Mouse (Mus musculus): Measurements from ENCODE around the gene Rcor2. TPM values are rescaled to one million over a fixed set of nuclear protein-coding genes. Genes with fewer than 3 reads are reported as not detected.

The Rcor2 gene
- polyA plus RNA-seq, 1 experiment: 8.7 TPM

DNA sequence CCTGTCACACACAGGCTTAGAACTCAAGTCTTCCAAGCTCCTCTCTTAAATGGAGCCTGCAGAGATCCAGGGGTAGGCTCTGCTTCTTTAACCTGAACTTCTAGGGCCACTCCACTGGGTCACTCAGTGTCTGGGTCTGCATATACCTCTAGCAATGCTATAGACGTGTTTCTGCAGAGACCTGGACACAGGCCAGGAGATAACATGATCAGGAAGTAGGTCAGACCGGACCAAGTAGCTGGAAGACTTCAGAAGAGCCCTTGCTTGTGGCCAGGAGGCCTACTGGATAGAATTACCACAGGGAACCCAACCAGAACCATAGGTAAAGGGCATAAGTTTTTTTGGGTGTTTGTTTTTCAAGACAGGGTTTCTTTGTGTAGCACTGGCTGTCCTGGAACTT, 22.6 kb downstream of the Rcor2 start:
- Histone ChIP-seq H3K4me1 (ENCODE audit: control insufficient read depth, insufficient read depth, low read length) (peaks cover 5% of the 10 kb centered on the region), H3K4me3 (replicated peaks; ENCODE audit: insufficient read depth, low read depth, low read length) (no peak overlapping the region), H3K27me3 (ENCODE audit: control insufficient read depth, insufficient read depth, low read length) (no peaks in the 10 kb centered on the region), H3K27ac (ENCODE audit: insufficient read depth, low read length) (no peak overlapping the region)
- WGBS: 11% methylated on average over 2 of the region's 2 CpGs
- TF ChIP-seq CTCF (IDR thresholded peaks at IDR 0.05; ENCODE audit: borderline replicate concordance, insufficient read depth, low read depth, low read length): no peak
- TF ChIP-seq POLR2A (IDR thresholded peaks at IDR 0.05; ENCODE audit: borderline replicate concordance, insufficient read depth, low read length): no peak
- DNase-seq: no peak

- TF ChIP-seq CTCF (IDR thresholded peaks at IDR 0.05; ENCODE audit: borderline replicate concordance, insufficient read depth, low read depth, low read length) (no peak), POLR2A (IDR thresholded peaks at IDR 0.05; ENCODE audit: borderline replicate concordance, insufficient read depth, low read length) (no peak)
- WGBS: 82% methylated on average over 7 of the region's 7 CpGs
- Histone ChIP-seq H3K27ac (ENCODE audit: insufficient read depth, low read length) (no peak overlapping the region), H3K27me3 (ENCODE audit: control insufficient read depth, insufficient read depth, low read length) (no peaks in the 10 kb centered on the region), H3K4me1 (ENCODE audit: control insufficient read depth, insufficient read depth, low read length) (peaks cover 5% of the 10 kb centered on the region), H3K4me3 (replicated peaks; ENCODE audit: insufficient read depth, low read depth, low read length) (no peak overlapping the region)
- no peak for DNase-seq
These were observed 25.0 kb downstream of the Rcor2 start for GRCm38 (mm10) chr19:7291958-7292709.

GRCm38 (mm10) chr19:7294098-7294876, 27.2 kb downstream of the Rcor2 start:
- H3K4me1 ChIP-seq (ENCODE audit: control insufficient read depth, insufficient read depth, low read length): peaks cover 9% of the 10 kb centered on the region
- WGBS: 74% methylated on average over 8 of the region's 8 CpGs
- no peak for DNase-seq
- no peaks in the 10 kb centered on the region for H3K27me3 ChIP-seq (ENCODE audit: control insufficient read depth, insufficient read depth, low read length)
- H3K4me3 ChIP-seq (replicated peaks; ENCODE audit: insufficient read depth, low read depth, low read length): no peak overlapping the region
- TF ChIP-seq CTCF (IDR thresholded peaks at IDR 0.05; ENCODE audit: borderline replicate concordance, insufficient read depth, low read depth, low read length): no peak
- TF ChIP-seq POLR2A (IDR thresholded peaks at IDR 0.05; ENCODE audit: borderline replicate concordance, insufficient read depth, low read length): no peak
- no peak overlapping the region for H3K27ac ChIP-seq (ENCODE audit: insufficient read depth, low read length)

DNA sequence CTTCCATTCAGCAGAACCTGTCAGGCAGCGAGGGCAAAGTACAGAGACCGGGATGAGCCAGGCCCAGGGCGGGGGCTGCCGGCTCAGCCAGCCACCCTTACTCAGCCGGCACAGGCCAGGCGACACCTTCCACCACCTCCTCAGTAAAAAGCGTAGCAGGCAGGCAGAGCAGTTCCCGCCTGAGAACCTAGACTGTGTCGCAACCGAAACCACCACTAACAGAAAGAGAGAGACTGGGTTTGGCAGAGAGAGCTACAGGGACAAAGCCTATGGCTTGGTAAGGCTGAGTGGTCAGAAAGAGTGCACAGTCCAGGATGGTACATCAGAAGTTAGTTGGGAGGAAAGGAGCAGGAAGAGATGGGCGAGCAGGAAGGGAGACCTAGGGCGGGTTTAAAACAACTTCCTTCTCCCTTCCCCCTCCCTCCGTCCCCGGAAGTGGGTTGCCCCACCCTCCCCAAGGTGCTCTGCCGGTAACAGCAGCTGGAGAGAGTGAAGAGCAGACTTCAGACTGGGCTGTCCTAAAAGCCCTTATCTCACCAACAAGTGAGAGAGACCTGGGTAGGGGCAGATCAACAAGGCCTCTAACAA, 28.0 kb downstream of the Rcor2 start:
- WGBS: 84% methylated on average over 15 of the region's 15 CpGs
- no peak overlapping the region for H3K27ac ChIP-seq (ENCODE audit: insufficient read depth, low read length)
- TF ChIP-seq POLR2A (IDR thresholded peaks at IDR 0.05; ENCODE audit: borderline replicate concordance, insufficient read depth, low read length) (no peak), CTCF (IDR thresholded peaks at IDR 0.05; ENCODE audit: borderline replicate concordance, insufficient read depth, low read depth, low read length) (no peak)
- DNase-seq: no peak
- no peaks in the 10 kb centered on the region for H3K27me3 ChIP-seq (ENCODE audit: control insufficient read depth, insufficient read depth, low read length)
- H3K4me3 ChIP-seq (replicated peaks; ENCODE audit: insufficient read depth, low read depth, low read length): no peak overlapping the region
- peaks cover 9% of the 10 kb centered on the region for H3K4me1 ChIP-seq (ENCODE audit: control insufficient read depth, insufficient read depth, low read length)

DNA sequence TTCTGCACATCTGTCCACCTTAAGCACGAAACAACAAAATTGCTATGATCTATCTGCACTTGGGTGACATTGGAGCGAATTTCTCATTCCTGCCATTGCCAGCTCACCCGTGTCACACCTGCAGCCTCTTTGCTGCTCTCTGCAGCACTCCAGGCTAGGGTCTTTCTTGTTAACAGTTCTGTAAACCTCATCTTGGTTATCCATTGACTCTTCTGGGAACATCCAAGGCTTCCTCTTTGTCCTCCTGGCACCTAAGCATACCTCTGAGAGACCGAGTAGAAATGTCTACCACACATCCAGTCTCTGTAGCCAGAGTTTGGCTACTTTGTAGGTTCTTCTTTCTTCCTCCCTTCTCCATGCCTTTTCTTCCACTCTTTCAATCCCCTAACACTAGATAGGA, 28.8 kb downstream of the Rcor2 start:
- H3K27ac ChIP-seq (ENCODE audit: insufficient read depth, low read length): no peak overlapping the region
- H3K4me1 ChIP-seq (ENCODE audit: control insufficient read depth, insufficient read depth, low read length): peaks cover 4% of the 10 kb centered on the region
- no peak for TF ChIP-seq POLR2A (IDR thresholded peaks at IDR 0.05; ENCODE audit: borderline replicate concordance, insufficient read depth, low read length)
- no peak for TF ChIP-seq CTCF (IDR thresholded peaks at IDR 0.05; ENCODE audit: borderline replicate concordance, insufficient read depth, low read depth, low read length)
- H3K27me3 ChIP-seq (ENCODE audit: control insufficient read depth, insufficient read depth, low read length): no peaks in the 10 kb centered on the region
- DNase-seq: no peak
- WGBS: 88% methylated on average over 4 of the region's 4 CpGs
- H3K4me3 ChIP-seq (replicated peaks; ENCODE audit: insufficient read depth, low read depth, low read length): no peak overlapping the region

DNA sequence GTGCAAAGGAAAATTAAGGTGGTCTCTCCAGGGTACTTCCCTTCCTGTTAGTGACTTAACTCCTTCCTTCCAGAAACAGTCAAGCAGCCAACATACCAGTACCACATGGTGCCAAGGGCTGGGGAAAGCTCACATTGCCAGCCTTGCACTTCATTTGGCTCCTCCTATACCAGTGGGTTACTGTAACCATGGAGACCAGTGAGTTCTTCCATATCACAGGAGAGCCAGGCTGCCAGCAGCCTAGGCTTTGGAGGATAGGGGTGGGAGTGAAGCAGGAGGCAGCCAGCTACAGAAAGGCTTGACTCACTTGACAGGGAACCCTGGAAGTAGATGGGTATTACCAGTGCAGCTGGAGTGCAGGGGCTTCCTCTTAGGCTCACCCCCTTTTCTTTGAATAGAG, 31.9 kb downstream of the Rcor2 start:
- DNase-seq: no peak
- Histone ChIP-seq H3K4me1 (ENCODE audit: control insufficient read depth, insufficient read depth, low read length) (peaks cover 21% of the 10 kb centered on the region), H3K4me3 (replicated peaks; ENCODE audit: insufficient read depth, low read depth, low read length) (no peak overlapping the region), H3K27ac (ENCODE audit: insufficient read depth, low read length) (no peak overlapping the region), H3K27me3 (ENCODE audit: control insufficient read depth, insufficient read depth, low read length) (no peaks in the 10 kb centered on the region)
- TF ChIP-seq CTCF (IDR thresholded peaks at IDR 0.05; ENCODE audit: borderline replicate concordance, insufficient read depth, low read depth, low read length): no peak
- no peak for TF ChIP-seq POLR2A (IDR thresholded peaks at IDR 0.05; ENCODE audit: borderline replicate concordance, insufficient read depth, low read length)

DNA sequence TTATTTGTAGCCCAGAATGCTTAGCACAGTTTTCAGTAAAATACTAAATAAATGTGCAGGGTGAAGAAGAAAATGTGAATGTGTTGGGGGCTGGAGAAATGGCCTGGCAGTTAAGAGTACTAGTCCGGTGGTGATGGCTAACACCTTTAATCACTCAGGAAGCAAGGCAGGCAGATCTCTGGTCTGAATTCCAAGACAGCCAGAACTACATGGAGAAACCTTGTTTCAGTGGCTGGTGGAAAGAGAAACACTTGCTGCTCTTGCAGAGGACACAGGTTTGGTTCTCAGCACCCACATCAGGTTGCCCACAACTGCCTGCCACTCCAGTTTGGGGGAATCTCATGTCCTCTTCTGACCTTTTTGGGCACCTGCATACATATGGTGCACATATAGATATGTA, 33.0 kb downstream of the Rcor2 start:
- no peak for DNase-seq
- 88% methylated on average over 1 of the region's 1 CpGs for WGBS
- H3K4me1 ChIP-seq (ENCODE audit: control insufficient read depth, insufficient read depth, low read length): peaks cover 21% of the 10 kb centered on the region
- TF ChIP-seq CTCF (IDR thresholded peaks at IDR 0.05; ENCODE audit: borderline replicate concordance, insufficient read depth, low read depth, low read length) (no peak), POLR2A (IDR thresholded peaks at IDR 0.05; ENCODE audit: borderline replicate concordance, insufficient read depth, low read length) (no peak)
- no peaks in the 10 kb centered on the region for H3K27me3 ChIP-seq (ENCODE audit: control insufficient read depth, insufficient read depth, low read length)
- H3K27ac ChIP-seq (ENCODE audit: insufficient read depth, low read length): no peak overlapping the region
- H3K4me3 ChIP-seq (replicated peaks; ENCODE audit: insufficient read depth, low read depth, low read length): no peak overlapping the region

Measured in cerebellum, adult 2 months (tissue).